Mouse (Mus musculus) thymus, postnatal 4 days (tissue): ENCODE data around the gene Tagln2.

ENCODE experiments used
- DNase-seq: peaks from one replicate; pipeline ENCODE4 v3.0.0; 2021

Tagln2 gene

GRCm38 (mm10) chr1:172481540-172482280 lies 18.1 kb upstream of the Tagln2 start, which contains the start of gene Igsf9:
TSS of gene Igsf9 (plus strand) at chr1:172481788.
- DNase-seq = peak; percentile 96

GRCm38 (mm10) chr1:172482518-172483360 lies 17.1 kb upstream of the Tagln2 start:
- DNase-seq = no peak

GRCm38 (mm10) chr1:172483361-172483660 lies 16.5 kb upstream of the Tagln2 start:
- DNase-seq = no peak

GRCm38 (mm10) chr1:172484236-172484635 lies 15.6 kb upstream of the Tagln2 start:
- DNase-seq = no peak

GRCm38 (mm10) chr1:172484671-172485070 lies 15.2 kb upstream of the Tagln2 start:
- no peak for DNase-seq

- DNase-seq = no peak
Measured at GRCm38 (mm10) chr1:172485821-172486220, 14.0 kb upstream of the Tagln2 start.

- no peak for DNase-seq
Measured at GRCm38 (mm10) chr1:172486236-172486635, 13.6 kb upstream of the Tagln2 start.

- no peak for DNase-seq
Measured at GRCm38 (mm10) chr1:172486651-172487050, 13.2 kb upstream of the Tagln2 start.

GRCm38 (mm10) chr1:172487859-172488258 lies 12.0 kb upstream of the Tagln2 start:
- DNase-seq = no peak

GRCm38 (mm10) chr1:172488831-172489230 lies 11.0 kb upstream of the Tagln2 start:
- no peak for DNase-seq

- DNase-seq = no peak
Measured at GRCm38 (mm10) chr1:172489585-172490250, 10.1 kb upstream of the Tagln2 start.

GRCm38 (mm10) chr1:172490261-172490661 lies 9.6 kb upstream of the Tagln2 start:
- DNase-seq = peak; percentile 89

- no peak for DNase-seq
Measured at GRCm38 (mm10) chr1:172492047-172492446, 7.8 kb upstream of the Tagln2 start.

- no peak for DNase-seq
Measured at GRCm38 (mm10) chr1:172493516-172493915, 6.3 kb upstream of the Tagln2 start.

- DNase-seq = no peak
Measured at GRCm38 (mm10) chr1:172496030-172496429, 3.8 kb upstream of the Tagln2 start.

- DNase-seq = no peak
Measured at GRCm38 (mm10) chr1:172497428-172497827, 2.4 kb upstream of the Tagln2 start.

GRCm38 (mm10) chr1:172500451-172501370 lies 864 bp downstream of the Tagln2 start:
- DNase-seq = peak; percentile 48

GRCm38 (mm10) chr1:172501371-172502144 lies 1.7 kb downstream of the Tagln2 start:
- peak; percentile 76 for DNase-seq

- DNase-seq = peak; percentile 46
Measured at GRCm38 (mm10) chr1:172502145-172503110, 2.6 kb downstream of the Tagln2 start.
